Mouse (Mus musculus) lung, adult 2 months (tissue): Measurements from ENCODE around the gene S100a8.

Source experiments
- CTCF ChIP-seq: fragments of 200-500 bp; IDR thresholded peaks from 2 replicates; pipeline ENCODE4 v1.5.1; 2011; ENCODE audit warnings: mild to moderate bottlenecking, low read length, control low read depth; ENCODE audit not compliant: insufficient read depth
- POLR2A ChIP-seq: fragments of 200-500 bp; IDR thresholded peaks from 2 replicates; pipeline ENCODE4 v1.6.1; 2011; ENCODE audit warnings: low read depth, mild to moderate bottlenecking, control low read depth, low read length, borderline replicate concordance; ENCODE audit errors: extremely low read depth

- no peak for TF ChIP-seq CTCF
- TF ChIP-seq POLR2A: no peak
Measured at GRCm38 (mm10) chr3:90683929-90684328, 15.2 kb downstream of the S100a8 start.
